Mouse (Mus musculus): ENCODE measurements around the gene Adar.

Adar gene

DNA sequence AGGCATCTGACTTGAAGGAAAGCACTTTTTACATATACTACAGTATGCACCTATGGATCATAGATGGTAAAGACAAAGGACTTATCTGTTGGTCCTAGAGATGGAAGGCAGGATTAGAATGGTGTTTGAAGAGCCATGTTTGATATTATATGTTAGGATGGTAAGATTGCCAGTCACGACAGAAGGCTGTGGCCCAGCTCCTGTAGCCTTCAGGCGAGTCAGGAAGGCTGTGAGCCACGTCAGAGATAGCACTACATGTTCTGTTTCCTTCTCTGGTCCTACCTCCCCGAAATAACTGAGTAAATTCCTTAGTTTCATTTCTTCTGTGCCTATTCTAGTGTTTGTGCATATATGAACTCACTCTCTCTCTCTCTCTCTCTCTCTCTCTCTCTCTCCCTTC is 17.3 kb downstream of the Adar start:
- DNase-seq: no peak

GRCm38 (mm10) chr3:89738509-89738908 is 23.7 kb downstream of the Adar start:
- DNase-seq: no peak

- peak; percentile 28 to 46 for DNase-seq
Observed at GRCm38 (mm10) chr3:89752307-89752706, 37.5 kb downstream of the Adar start.

DNA sequence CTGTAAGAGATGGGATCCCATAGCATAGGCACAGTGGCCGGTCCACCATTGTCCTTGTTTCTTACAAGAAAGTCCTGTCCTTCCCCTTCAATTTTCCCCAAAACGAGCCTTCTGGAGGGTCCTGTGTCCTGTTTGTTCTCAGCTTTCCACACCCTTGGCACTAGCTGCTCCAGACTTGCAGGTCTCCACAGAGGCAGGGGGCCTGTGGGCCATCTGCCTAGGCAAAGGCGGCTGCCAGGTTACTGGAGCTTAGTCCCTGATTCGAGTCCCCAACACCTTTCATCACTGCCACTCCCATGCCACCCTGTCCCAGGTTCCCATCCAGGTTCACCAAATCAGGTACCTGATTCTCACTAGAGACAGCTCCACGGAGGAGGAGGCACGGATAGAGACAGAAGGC is 40.5 kb downstream of the Adar start:
- no peak for DNase-seq

GRCm38 (mm10) chr3:89757851-89758250 is 43.0 kb downstream of the Adar start:
- DNase-seq: no peak

DNA sequence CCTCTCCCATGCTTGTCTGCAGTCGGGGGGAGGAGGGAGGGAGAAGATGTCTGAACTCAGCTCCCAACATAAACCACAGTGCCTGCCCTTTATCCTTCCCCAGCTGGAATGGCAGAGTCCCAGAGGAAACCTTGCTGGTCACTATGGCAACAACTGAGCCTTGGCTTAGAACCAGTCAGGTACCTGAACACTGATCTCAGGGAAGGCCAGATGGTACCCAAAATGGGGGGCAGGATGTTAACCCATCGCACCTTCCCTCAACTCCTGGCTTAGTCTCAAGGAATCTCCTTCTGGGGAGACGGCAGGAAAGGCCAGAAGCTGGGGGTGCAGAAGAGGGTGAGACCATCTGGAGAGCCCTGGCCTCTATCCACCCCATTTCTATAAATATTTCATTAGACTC is 45.0 kb downstream of the Adar start:
- no peak for DNase-seq

DNA sequence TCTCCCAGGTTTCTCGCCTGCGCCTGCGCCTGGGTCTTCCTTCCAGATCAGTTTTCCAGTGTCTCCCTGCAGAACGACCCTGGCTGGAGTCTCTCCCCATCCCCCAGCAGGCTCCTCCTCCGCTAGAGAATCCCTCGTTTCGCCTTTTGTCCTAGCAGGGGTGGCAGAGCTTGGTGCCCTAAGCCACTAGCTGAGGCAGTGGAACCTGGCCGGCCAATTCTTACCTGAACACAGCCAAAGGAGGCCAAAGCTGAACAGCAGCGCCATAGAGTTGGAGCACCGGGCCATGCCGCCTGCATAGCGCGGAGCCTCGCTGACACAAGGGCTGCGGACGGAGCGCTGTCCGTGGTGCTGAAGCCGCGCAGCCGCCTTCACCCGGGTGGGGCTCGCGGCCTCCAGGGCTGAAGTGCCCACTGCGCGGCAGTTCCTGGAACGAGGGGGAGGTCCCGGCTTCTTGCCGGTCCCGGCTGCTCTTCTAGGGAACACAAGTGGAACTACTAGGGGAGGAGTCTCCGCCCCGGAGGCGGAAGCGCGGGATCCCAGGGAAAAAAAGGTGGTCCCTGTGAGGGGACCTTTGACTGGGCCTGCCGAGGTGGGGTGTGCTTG is 49.4 kb downstream of the Adar start, which contains the start of gene Chrnb2:
Gene Chrnb2 (minus strand): TSS at position 514 of the 606 bp plus-strand sequence.
- peak; percentile 94 for DNase-seq

DNA sequence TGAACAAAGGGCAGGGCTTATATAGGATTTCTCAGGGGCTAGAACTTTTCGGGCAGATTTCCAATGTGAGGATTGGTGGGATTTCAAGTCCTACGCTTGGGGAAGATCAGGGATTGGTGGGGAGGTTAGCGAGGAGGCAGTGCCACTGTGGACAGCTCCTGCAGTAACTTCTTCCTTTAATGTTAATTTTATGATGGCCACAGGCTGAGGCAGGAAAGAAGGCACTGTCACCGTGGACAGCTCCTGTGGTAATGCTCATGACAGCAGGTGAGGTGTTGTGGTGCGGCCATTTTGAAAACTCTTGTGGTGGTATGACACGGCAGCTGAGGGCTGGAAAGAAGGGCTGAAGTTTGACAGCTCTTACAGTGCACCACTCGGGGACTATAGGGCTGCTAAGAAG is 54.8 kb downstream of the Adar start:
- DNase-seq: no peak

DNA sequence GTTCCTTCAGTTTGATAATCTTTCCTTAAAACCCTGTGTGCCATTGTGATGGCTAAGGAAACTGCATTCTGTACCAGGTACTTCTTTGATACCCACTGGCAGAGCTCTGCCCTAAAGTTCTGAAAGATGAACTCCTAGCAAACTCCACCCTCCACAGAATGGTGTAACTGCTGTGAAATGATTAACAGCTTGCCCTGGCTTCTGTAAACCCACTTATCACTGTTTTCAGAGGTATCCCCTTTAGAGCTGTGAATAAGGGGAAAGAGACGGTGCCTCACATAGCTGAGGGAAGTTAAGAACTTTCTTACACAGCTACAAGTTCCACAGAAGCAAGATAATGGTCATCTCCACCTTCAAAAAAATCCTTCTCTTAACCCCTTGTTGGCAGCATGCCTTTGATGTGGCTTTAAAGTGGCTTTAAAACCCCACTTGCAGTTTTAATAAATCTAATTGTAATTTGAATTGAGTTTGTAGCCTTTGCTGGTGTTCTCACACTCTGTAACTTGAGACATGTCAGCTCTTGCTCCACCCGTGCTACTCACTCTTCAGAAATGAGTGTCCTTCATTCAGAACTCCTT is 55.7 kb downstream of the Adar start:
- DNase-seq: no peak

GRCm38 (mm10) chr3:89772588-89772967 is 57.8 kb downstream of the Adar start:
- DNase-seq: peak; percentile 85 to 90

- DNase-seq: peak; percentile 96 to 98
Observed at GRCm38 (mm10) chr3:89772968-89773709, 58.3 kb downstream of the Adar start, which contains the start of gene Ube2q1. Gene Ube2q1, plus strand, starts transcription at chr3:89773616.

DNA sequence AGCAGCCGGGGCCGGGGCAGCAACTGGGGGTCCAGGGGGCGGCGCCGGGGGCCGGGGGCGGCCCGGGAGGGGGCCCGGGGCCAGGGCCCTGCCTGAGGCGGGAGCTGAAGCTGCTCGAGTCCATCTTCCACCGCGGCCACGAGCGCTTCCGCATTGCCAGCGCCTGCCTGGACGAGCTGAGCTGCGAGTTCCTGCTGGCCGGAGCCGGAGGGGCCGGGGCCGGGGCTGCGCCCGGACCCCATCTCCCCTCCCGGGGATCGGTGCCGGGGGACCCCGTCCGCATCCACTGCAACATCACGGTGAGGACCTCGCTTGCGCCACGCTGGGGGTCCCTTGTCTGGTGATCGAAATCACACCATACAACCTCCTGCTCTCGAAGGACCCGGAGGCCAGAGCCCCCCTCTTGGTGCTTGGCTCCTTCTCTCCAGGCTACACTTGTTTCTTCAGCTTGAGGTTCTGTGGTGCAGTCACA is 59.0 kb downstream of the Adar start:
- peak; percentile 61 to 76 for DNase-seq

DNA sequence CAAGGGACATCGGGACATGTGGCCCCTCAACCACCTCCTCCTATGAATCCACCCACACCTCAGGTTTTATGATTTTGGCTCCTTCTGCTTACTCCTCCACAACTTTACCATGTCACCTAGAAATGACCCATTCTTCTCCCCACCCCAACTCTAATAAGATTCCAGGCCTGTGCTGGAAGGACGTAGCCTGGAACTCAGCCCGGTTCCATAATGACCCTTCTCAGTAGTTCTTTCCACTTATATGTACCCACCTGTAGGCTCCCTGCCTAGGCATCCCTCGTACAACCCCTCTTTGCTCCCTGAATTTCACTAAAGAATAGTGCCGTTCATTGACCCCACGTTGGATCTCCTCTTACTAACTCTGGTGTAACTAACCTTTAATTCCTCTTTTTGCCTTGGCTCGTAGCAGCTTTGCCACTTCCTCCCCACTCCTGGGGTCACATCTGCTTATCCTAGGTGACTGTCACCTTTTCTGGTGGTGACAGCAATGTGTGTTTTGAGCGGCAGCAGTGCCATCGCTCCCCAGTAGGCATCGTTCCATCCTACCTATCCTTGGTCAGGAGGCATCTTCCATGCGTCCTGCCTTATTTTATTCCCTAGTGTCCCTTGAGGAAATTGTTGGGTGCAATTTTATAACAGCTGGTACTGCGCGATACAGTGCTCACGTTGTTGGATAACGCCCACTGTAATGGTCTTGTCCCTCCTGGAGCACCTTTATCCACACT is 59.6 kb downstream of the Adar start:
- no peak for DNase-seq

DNA sequence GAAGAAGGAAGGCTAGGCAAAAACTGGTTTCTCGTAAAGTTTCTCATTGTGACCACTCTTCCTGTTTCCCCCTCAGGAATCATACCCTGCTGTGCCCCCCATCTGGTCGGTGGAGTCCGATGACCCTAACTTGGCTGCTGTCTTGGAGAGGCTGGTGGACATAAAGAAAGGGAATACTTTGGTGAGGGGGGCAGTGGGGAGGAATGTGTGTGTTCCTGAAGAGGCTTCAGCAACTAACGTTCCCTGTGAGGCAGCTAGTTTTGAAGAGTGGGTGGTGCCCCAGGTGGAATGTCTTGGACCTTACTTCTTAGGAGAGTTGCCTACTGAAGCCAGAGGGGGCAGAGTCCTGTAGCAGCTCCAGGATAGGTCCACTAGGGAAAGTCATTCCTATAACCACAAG is 61.2 kb downstream of the Adar start:
- DNase-seq: no peak

DNA sequence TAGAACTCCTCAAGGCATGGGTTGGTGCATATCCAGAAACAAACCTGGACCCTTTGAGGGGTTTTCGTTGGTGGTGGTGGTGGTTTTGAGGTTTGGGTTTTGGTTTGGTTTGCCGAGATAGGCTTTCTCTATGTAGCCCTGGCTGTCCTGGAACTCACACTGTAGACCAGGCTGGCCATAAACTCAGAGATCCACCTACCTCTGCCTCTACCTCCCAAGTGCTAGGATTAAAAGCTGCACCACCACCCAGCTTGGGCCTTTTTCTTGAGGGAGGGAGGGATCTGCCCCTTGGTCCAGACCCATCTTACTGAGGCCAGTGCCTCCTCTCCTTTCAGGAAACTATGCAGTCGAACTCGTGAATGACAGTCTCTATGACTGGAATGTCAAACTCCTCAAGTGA is 65.3 kb downstream of the Adar start:
- DNase-seq: no peak

GRCm38 (mm10) chr3:89781640-89782039 is 66.8 kb downstream of the Adar start:
- no peak for DNase-seq

GRCm38 (mm10) chr3:89784991-89785753 is 70.3 kb downstream of the Adar start:
- peak; percentile 84 to 88 for DNase-seq

GRCm38 (mm10) chr3:89786275-89786674 is 71.5 kb downstream of the Adar start:
- no peak for DNase-seq

DNA sequence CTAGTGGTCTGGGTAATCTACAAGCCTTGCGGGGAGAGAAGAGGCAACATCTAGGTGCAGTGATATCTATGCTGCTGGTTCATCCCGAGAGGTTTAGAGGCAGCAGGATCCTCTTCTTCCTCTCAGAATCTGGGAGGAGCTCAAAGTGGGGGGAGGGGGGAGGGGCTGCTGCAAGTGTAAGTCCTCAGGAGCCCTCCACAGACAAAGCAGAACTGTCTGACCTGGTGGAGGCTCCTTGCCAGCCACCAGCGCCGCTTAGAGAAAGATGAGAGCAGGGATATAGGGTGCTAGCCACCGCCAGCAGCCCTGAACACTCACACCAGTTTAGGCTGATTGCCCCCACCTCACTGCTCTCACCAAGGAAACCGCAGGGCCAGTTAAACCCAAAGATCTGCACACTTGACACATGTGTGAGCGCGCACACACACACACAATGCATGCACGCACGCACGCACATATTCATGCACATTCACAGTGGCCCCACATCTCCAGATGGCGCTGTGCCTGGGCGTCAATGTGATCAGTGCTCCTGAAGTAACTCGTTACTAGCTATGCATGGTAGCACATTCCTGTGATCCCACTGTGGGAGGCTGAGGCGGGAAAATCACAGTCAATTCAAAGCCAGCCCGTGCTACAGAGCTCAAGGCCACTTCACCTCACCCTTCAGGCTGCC is 74.0 kb downstream of the Adar start:
- DNase-seq: no peak

GRCm38 (mm10) chr3:89794616-89795015 is 79.8 kb downstream of the Adar start:
- no peak for DNase-seq

- DNase-seq: peak in 1 of 2 experiments; percentile 26
Observed at GRCm38 (mm10) chr3:89795746-89796145, 80.9 kb downstream of the Adar start.

GRCm38 (mm10) chr3:89796358-89796757 is 81.5 kb downstream of the Adar start:
- no peak for DNase-seq
